Mouse (Mus musculus) kidney, postnatal 0 days (tissue): ENCODE measurements around the gene Rab7b. TPM values are rescaled to one million over a fixed set of nuclear protein-coding genes. Genes with fewer than 3 reads are reported as not detected.
A peak's percentile ranks its signal among the peaks of the same experiment; 100 is the strongest.

ENCODE experiments used
- ATAC-seq: fragments of 200-750 bp; cut with Nextera tagmentation; replicated peaks from 2 replicates; pipeline ENCODE4 v1.8.0; 2017; ENCODE audit warnings: low read depth, moderate number of reproducible peaks, moderate TSS enrichment, moderate library complexity; ENCODE audit not compliant: low FRiP score
- DNase-seq: peaks from one replicate; pipeline ENCODE4 v3.0.0-alpha.2; 2016; ENCODE audit warnings: low spot score
- H3K27ac ChIP-seq: fragments of 300-500 bp; sonication (generic); 2 replicates; pipeline ENCODE4 v1.5.1; 2014; ENCODE audit warnings: mild to moderate bottlenecking
- H3K27me3 ChIP-seq: fragments of 300-500 bp; sonication (generic); 2 replicates; pipeline ENCODE4 v1.6.1; 2014; ENCODE audit warnings: low read length, mixed read lengths; ENCODE audit not compliant: insufficient read depth
- H3K36me3 ChIP-seq: fragments of 300-500 bp; sonication (generic); 2 replicates; pipeline ENCODE4 v1.6.1; 2014; ENCODE audit warnings: low read length, mixed read lengths; ENCODE audit not compliant: insufficient read depth
- H3K4me1 ChIP-seq: fragments of 300-500 bp; sonication (generic); replicated peaks from 2 replicates; pipeline ENCODE4 v1.6.1; 2014; ENCODE audit warnings: antibody characterized with exemption, low read length, mixed read lengths; ENCODE audit not compliant: insufficient read depth
- H3K4me2 ChIP-seq: fragments of 300-500 bp; sonication (generic); 2 replicates; pipeline ENCODE4 v1.6.1; 2014; ENCODE audit warnings: mild to moderate bottlenecking, low read length, moderate library complexity, mixed read lengths
- H3K4me3 ChIP-seq: fragments of 300-500 bp; sonication (generic); replicated peaks from 2 replicates; pipeline ENCODE4 v1.5.1; 2014; ENCODE audit warnings: low read depth, low read length
- H3K9ac ChIP-seq: fragments of 300-500 bp; sonication (generic); 2 replicates; pipeline ENCODE4 v1.6.1; 2014; ENCODE audit warnings: low read depth, low read length
- H3K9me3 ChIP-seq: fragments of 300-500 bp; sonication (generic); replicated peaks from 2 replicates; pipeline ENCODE4 v1.6.1; 2016; ENCODE audit warnings: low read length, inconsistent platforms, mixed read lengths
- CTCF ChIP-seq: IDR thresholded peaks from 2 replicates; pipeline ENCODE4 v1.5.1; 2016; ENCODE audit warnings: antibody characterized with exemption, low read depth, mild to moderate bottlenecking, moderate library complexity
- WGBS: fragments of 180-500 bp; shearing (Covaris S2); extraction: QIAGEN DNeasy Blood & Tissue Kit; methylation state at CpG from one replicate; pipeline ENCODE4 v1.1.7; 2014; 5-methylcytosine and 5-hydroxymethylcytosine counted together
- polyA plus RNA-seq: library from polyadenylated mRNA; unstranded; fragments of >200 nt; fragmentation: Nextera tagmentation; extraction: Ambion mirVana; gene quantifications from 2 replicates; pipeline ENCODE4 v1.2.1, GENCODE M21; 2015

Rab7b gene
- polyA plus RNA-seq, 1 experiment from 2014 or later: 2.1 TPM

GRCm38 (mm10) chr1:131657945-131658354 lies 30.5 kb upstream of the Rab7b start:
- H3K9ac ChIP-seq: no peak overlapping the region; the same call in 1 of the 2 replicates
- 1% methylated on average over 11 of the region's 11 CpGs for WGBS
- DNase-seq: peak; percentile 97
- H3K27me3 ChIP-seq: no peaks in the 10 kb centered on the region
- peak overlapping the region; percentile 30; the same call in 1 of the 2 replicates for H3K4me2 ChIP-seq
- no peaks in the 10 kb centered on the region for H3K36me3 ChIP-seq
- TF ChIP-seq CTCF: peak; percentile 96
- H3K9me3 ChIP-seq: no peaks in the 10 kb centered on the region
- no peak overlapping the region for H3K4me3 ChIP-seq
- peak; percentile 65 for ATAC-seq
- H3K4me1 ChIP-seq: no peaks in the 10 kb centered on the region
- H3K27ac ChIP-seq: no peak overlapping the region

GRCm38 (mm10) chr1:131659512-131660085 lies 28.9 kb upstream of the Rab7b start:
- no peak for ATAC-seq
- TF ChIP-seq CTCF: no peak
- H3K36me3 ChIP-seq: no peaks in the 10 kb centered on the region
- no peaks in the 10 kb centered on the region for H3K9me3 ChIP-seq
- H3K9ac ChIP-seq: no peak overlapping the region
- no peak overlapping the region for H3K27ac ChIP-seq
- 78% methylated on average over 5 of the region's 5 CpGs for WGBS
- no peaks in the 10 kb centered on the region for H3K4me1 ChIP-seq
- no peak for DNase-seq
- H3K4me3 ChIP-seq: no peak overlapping the region
- no peaks in the 10 kb centered on the region for H3K27me3 ChIP-seq
- no peak overlapping the region for H3K4me2 ChIP-seq

- Histone ChIP-seq H3K4me1 (no peaks in the 10 kb centered on the region), H3K9me3 (no peaks in the 10 kb centered on the region), H3K4me3 (no peak overlapping the region), H3K27me3 (no peaks in the 10 kb centered on the region), H3K9ac (no peak overlapping the region), H3K27ac (no peak overlapping the region), H3K36me3 (no peaks in the 10 kb centered on the region), H3K4me2 (no peak overlapping the region)
- ATAC-seq: no peak
- DNase-seq: no peak
- WGBS: 82% methylated on average over 2 of the region's 2 CpGs
- TF ChIP-seq CTCF: no peak
Observed at GRCm38 (mm10) chr1:131660266-131660665, 28.2 kb upstream of the Rab7b start.

GRCm38 (mm10) chr1:131660716-131661472 lies 27.6 kb upstream of the Rab7b start:
- H3K4me1 ChIP-seq: no peaks in the 10 kb centered on the region
- ATAC-seq (no peak), DNase-seq (no peak)
- no peak overlapping the region for H3K27ac ChIP-seq
- H3K27me3 ChIP-seq: no peaks in the 10 kb centered on the region
- no peak overlapping the region for H3K4me3 ChIP-seq
- H3K4me2 ChIP-seq: no peak overlapping the region
- H3K36me3 ChIP-seq: no peaks in the 10 kb centered on the region
- H3K9ac ChIP-seq: no peak overlapping the region
- WGBS: 73% methylated on average over 7 of the region's 7 CpGs
- no peaks in the 10 kb centered on the region for H3K9me3 ChIP-seq
- no peak for TF ChIP-seq CTCF

- Histone ChIP-seq H3K4me2 (no peak overlapping the region), H3K36me3 (no peaks in the 10 kb centered on the region), H3K27ac (no peak overlapping the region), H3K27me3 (no peaks in the 10 kb centered on the region), H3K4me3 (no peak overlapping the region), H3K4me1 (no peaks in the 10 kb centered on the region), H3K9ac (no peak overlapping the region), H3K9me3 (no peaks in the 10 kb centered on the region)
- TF ChIP-seq CTCF: no peak
- ATAC-seq (no peak), DNase-seq (no peak)
- 67% methylated on average over 3 of the region's 3 CpGs for WGBS
Observed at GRCm38 (mm10) chr1:131661749-131662148, 26.7 kb upstream of the Rab7b start.

DNA sequence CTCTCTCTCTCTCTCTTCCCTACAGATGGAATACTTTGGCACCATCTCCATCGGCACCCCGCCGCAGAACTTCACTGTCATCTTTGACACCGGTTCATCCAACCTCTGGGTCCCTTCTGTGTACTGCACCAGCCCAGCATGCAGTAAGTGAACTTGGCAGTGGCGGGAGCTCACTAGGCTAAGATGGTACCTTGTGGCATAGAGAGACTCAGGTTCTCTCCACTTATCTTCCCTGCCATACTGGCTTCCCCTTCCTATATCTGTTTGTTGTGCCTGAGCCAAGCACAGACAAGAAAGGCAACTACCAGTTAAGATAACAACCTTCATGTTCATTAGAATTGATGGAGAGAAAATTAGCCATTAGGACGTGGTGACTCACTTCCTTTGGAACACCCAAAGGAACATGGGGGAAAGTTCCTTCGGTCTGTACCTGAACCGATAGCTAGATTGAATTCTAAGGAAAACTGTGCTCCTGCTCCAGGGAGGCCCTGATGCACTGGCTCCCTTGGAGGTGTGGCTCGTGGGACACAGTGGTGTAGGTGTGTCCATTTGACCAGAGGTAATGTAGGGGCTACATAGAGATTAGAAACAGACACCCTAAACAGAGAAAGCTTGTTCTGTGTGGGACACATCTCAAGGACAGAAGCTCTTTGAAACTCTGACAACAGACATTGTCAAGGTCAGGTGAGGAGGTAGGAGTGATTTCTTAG lies 25.1 kb upstream of the Rab7b start:
- H3K27me3 ChIP-seq: no peaks in the 10 kb centered on the region
- no peaks in the 10 kb centered on the region for H3K9me3 ChIP-seq
- no peaks in the 10 kb centered on the region for H3K36me3 ChIP-seq
- H3K4me3 ChIP-seq: no peak overlapping the region
- no peak for TF ChIP-seq CTCF
- H3K9ac ChIP-seq: no peak overlapping the region
- no peak overlapping the region for H3K27ac ChIP-seq
- H3K4me2 ChIP-seq: no peak overlapping the region
- 82% methylated on average over 9 of the region's 9 CpGs for WGBS
- ATAC-seq (no peak), DNase-seq (no peak)
- no peaks in the 10 kb centered on the region for H3K4me1 ChIP-seq
